In genomic region chr10:20865031-20865430, GRCm38 (mm10) we compare ENCODE assay signal across 20 mouse cellular contexts.
"Had no signal": no experiment of that assay in that cellular context is flagged by ENCODE, and none has a peak within 500 bp of the region (broad histone marks: within the 10 kb centered on the region; RNA-seq: fewer than 3 reads in every experiment).

No protein-coding gene starts in this region.

- DNase-seq: kidney, adult 18-20 months; liver; lung, adult 18-20 months; lung, postnatal 10 days; lung, postnatal 4 days; retina, postnatal 1 day; right cerebral cortex, postnatal 25 days; thymus, adult 2 months; thymus, postnatal 14 days; thymus, postnatal 4 days had no signal

- H3K36me3 ChIP-seq: limb, embryonic 10.5 days; limb, embryonic 13.5 days; liver, embryonic 12.5 days; liver, embryonic 15.5 days; lung, embryonic 15.5 days; midbrain, embryonic 10.5 days; midbrain, embryonic 13.5 days; neural tube, embryonic 12.5 days; neural tube, embryonic 15.5 days had no signal

- H3K27me3 ChIP-seq: limb, embryonic 13.5 days; liver, embryonic 12.5 days; liver, embryonic 15.5 days; lung, embryonic 15.5 days; midbrain, embryonic 13.5 days; neural tube, embryonic 12.5 days; neural tube, embryonic 15.5 days had no signal

- H3K4me3 ChIP-seq: limb, embryonic 10.5 days; limb, embryonic 13.5 days; liver, embryonic 12.5 days; liver, embryonic 15.5 days; lung, embryonic 15.5 days; midbrain, embryonic 10.5 days; midbrain, embryonic 13.5 days; neural tube, embryonic 12.5 days; neural tube, embryonic 15.5 days had no signal

- ATAC-seq: liver, embryonic 12.5 days; midbrain, embryonic 13.5 days; midbrain, embryonic 16.5 days had no signal

- H3K4me1 ChIP-seq: limb, embryonic 10.5 days; limb, embryonic 13.5 days; lung, embryonic 15.5 days; midbrain, embryonic 10.5 days; midbrain, embryonic 13.5 days; neural tube, embryonic 12.5 days; neural tube, embryonic 15.5 days had no signal

- H3K9me3 ChIP-seq: limb, embryonic 10.5 days; liver, embryonic 12.5 days; liver, embryonic 15.5 days; lung, embryonic 15.5 days; midbrain, embryonic 13.5 days; neural tube, embryonic 12.5 days; neural tube, embryonic 15.5 days had no signal
